Mouse (Mus musculus): ENCODE measurements around the gene Alg14. TPM values are rescaled to one million over a fixed set of nuclear protein-coding genes. Genes with fewer than 3 reads are reported as not detected.

Gene Alg14
- polyA plus RNA-seq, 1 experiment = not detected

GRCm38 (mm10) chr3:121314149-121314548, 22.6 kb downstream of the Alg14 start:
- H3K4me3 ChIP-seq (ENCODE audit: insufficient read depth, low read depth, low read length) = no peak overlapping the region
- WGBS = 91% methylated on average over 6 of the region's 6 CpGs
- no peak overlapping the region for H3K27ac ChIP-seq (ENCODE audit: insufficient read depth, low read depth, low read length)
- peaks cover 8% of the 10 kb centered on the region; the same call in 1 of the 2 replicates for H3K4me1 ChIP-seq (ENCODE audit: control insufficient read depth, insufficient read depth, low read length)
- TF ChIP-seq CTCF (IDR thresholded peaks at IDR 0.05; ENCODE audit: insufficient read depth, low read depth, low read length) (no peak), POLR2A (IDR thresholded peaks at IDR 0.05; ENCODE audit: insufficient read depth, low read depth, low read length) (no peak)

- Histone ChIP-seq H3K27ac (ENCODE audit: insufficient read depth, low read depth, low read length) (no peak overlapping the region), H3K4me3 (ENCODE audit: insufficient read depth, low read depth, low read length) (no peak overlapping the region), H3K4me1 (ENCODE audit: control insufficient read depth, insufficient read depth, low read length) (peaks cover 6% of the 10 kb centered on the region; the same call in 1 of the 2 replicates)
- TF ChIP-seq POLR2A (IDR thresholded peaks at IDR 0.05; ENCODE audit: insufficient read depth, low read depth, low read length) = no peak
- TF ChIP-seq CTCF (IDR thresholded peaks at IDR 0.05; ENCODE audit: insufficient read depth, low read depth, low read length) = no peak
- WGBS = 88% methylated on average over 7 of the region's 7 CpGs
Measured at GRCm38 (mm10) chr3:121315498-121315897, 23.9 kb downstream of the Alg14 start.

GRCm38 (mm10) chr3:121319906-121320305, 28.3 kb downstream of the Alg14 start:
- TF ChIP-seq CTCF (IDR thresholded peaks at IDR 0.05; ENCODE audit: insufficient read depth, low read depth, low read length) = no peak
- TF ChIP-seq POLR2A (IDR thresholded peaks at IDR 0.05; ENCODE audit: insufficient read depth, low read depth, low read length) = no peak
- 97% methylated on average over 6 of the region's 6 CpGs for WGBS
- H3K4me1 ChIP-seq (ENCODE audit: control insufficient read depth, insufficient read depth, low read length) = no peaks in the 10 kb centered on the region
- no peak overlapping the region for H3K4me3 ChIP-seq (ENCODE audit: insufficient read depth, low read depth, low read length)
- H3K27ac ChIP-seq (ENCODE audit: insufficient read depth, low read depth, low read length) = no peak overlapping the region

GRCm38 (mm10) chr3:121320896-121321295, 29.3 kb downstream of the Alg14 start:
- TF ChIP-seq CTCF (IDR thresholded peaks at IDR 0.05; ENCODE audit: insufficient read depth, low read depth, low read length) (no peak), POLR2A (IDR thresholded peaks at IDR 0.05; ENCODE audit: insufficient read depth, low read depth, low read length) (no peak)
- 97% methylated on average over 1 of the region's 1 CpGs for WGBS

GRCm38 (mm10) chr3:121323371-121323770, 31.8 kb downstream of the Alg14 start:
- Histone ChIP-seq H3K4me3 (ENCODE audit: insufficient read depth, low read depth, low read length) (no peak overlapping the region), H3K4me1 (ENCODE audit: control insufficient read depth, insufficient read depth, low read length) (no peaks in the 10 kb centered on the region), H3K27ac (ENCODE audit: insufficient read depth, low read depth, low read length) (no peak overlapping the region)
- 97% methylated on average over 15 of the region's 15 CpGs for whole genome bisulfite sequencing
- TF ChIP-seq POLR2A (IDR thresholded peaks at IDR 0.05; ENCODE audit: insufficient read depth, low read depth, low read length) = no peak
- no peak for TF ChIP-seq CTCF (IDR thresholded peaks at IDR 0.05; ENCODE audit: insufficient read depth, low read depth, low read length)

More at GRCm38 (mm10) chr3:121320896-121321295, 29.3 kb downstream of the Alg14 start:
- Histone ChIP-seq H3K4me1 (ENCODE audit: control insufficient read depth, insufficient read depth, low read length) (no peaks in the 10 kb centered on the region), H3K4me3 (ENCODE audit: insufficient read depth, low read depth, low read length) (no peak overlapping the region), H3K27ac (ENCODE audit: insufficient read depth, low read depth, low read length) (no peak overlapping the region)

- Histone ChIP-seq H3K4me3 (ENCODE audit: insufficient read depth, low read depth, low read length) (no peak overlapping the region), H3K27ac (ENCODE audit: insufficient read depth, low read depth, low read length) (no peak overlapping the region), H3K4me1 (ENCODE audit: control insufficient read depth, insufficient read depth, low read length) (0 out of 2 replicates have a peak, but pooled peaks cover 4% of the 10 kb centered on the region)
- TF ChIP-seq POLR2A (IDR thresholded peaks at IDR 0.05; ENCODE audit: insufficient read depth, low read depth, low read length) (no peak), CTCF (IDR thresholded peaks at IDR 0.05; ENCODE audit: insufficient read depth, low read depth, low read length) (no peak)
- 60% methylated on average over 5 of the region's 5 CpGs for WGBS
Measured at GRCm38 (mm10) chr3:121327406-121327805, 35.8 kb downstream of the Alg14 start.

- no peak for TF ChIP-seq POLR2A (IDR thresholded peaks at IDR 0.05; ENCODE audit: insufficient read depth, low read depth, low read length)
- no peak for TF ChIP-seq CTCF (IDR thresholded peaks at IDR 0.05; ENCODE audit: insufficient read depth, low read depth, low read length)
- no peak overlapping the region for H3K27ac ChIP-seq (ENCODE audit: insufficient read depth, low read depth, low read length)
- 43% methylated on average over 10 of the region's 10 CpGs for WGBS
Measured at GRCm38 (mm10) chr3:121329647-121330046, 38.1 kb downstream of the Alg14 start.

GRCm38 (mm10) chr3:121330244-121330646, 38.7 kb downstream of the Alg14 start:
- 29% methylated on average over 7 of the region's 7 CpGs for WGBS
- H3K4me3 ChIP-seq (ENCODE audit: insufficient read depth, low read depth, low read length) = no peak overlapping the region
- H3K4me1 ChIP-seq (ENCODE audit: control insufficient read depth, insufficient read depth, low read length) = 0 out of 2 replicates have a peak, but pooled peaks cover 4% of the 10 kb centered on the region
- H3K27ac ChIP-seq (ENCODE audit: insufficient read depth, low read depth, low read length) = no peak overlapping the region
- TF ChIP-seq POLR2A (IDR thresholded peaks at IDR 0.05; ENCODE audit: insufficient read depth, low read depth, low read length) (no peak), CTCF (IDR thresholded peaks at IDR 0.05; ENCODE audit: insufficient read depth, low read depth, low read length) (no peak)

More at GRCm38 (mm10) chr3:121329647-121330046, 38.1 kb downstream of the Alg14 start:
- Histone ChIP-seq H3K4me3 (ENCODE audit: insufficient read depth, low read depth, low read length) (no peak overlapping the region), H3K4me1 (ENCODE audit: control insufficient read depth, insufficient read depth, low read length) (0 out of 2 replicates have a peak, but pooled peaks cover 4% of the 10 kb centered on the region)

GRCm38 (mm10) chr3:121336234-121336890, 44.8 kb downstream of the Alg14 start:
- 63% methylated on average over 6 of the region's 6 CpGs for WGBS
- no peak overlapping the region for H3K27ac ChIP-seq (ENCODE audit: insufficient read depth, low read depth, low read length)

More at GRCm38 (mm10) chr3:121336234-121336890, 44.8 kb downstream of the Alg14 start:
- TF ChIP-seq CTCF (IDR thresholded peaks at IDR 0.05; ENCODE audit: insufficient read depth, low read depth, low read length) = no peak
- Histone ChIP-seq H3K4me3 (ENCODE audit: insufficient read depth, low read depth, low read length) (no peak overlapping the region), H3K4me1 (ENCODE audit: control insufficient read depth, insufficient read depth, low read length) (peaks cover 7% of the 10 kb centered on the region)

Data from olfactory bulb, adult 2 months (tissue).